Mouse (Mus musculus) layer of hippocampus, postnatal 10 days (tissue): ENCODE results near the gene Cyyr1. TPM values are rescaled to one million over a fixed set of nuclear protein-coding genes. Genes with fewer than 3 reads are reported as not detected.
"Not testable (repeated sequence)": the region's sequence is repeated elsewhere in the genome, so short reads cannot be mapped to it uniquely, and the experiment has no call there.

Experiments used
- DNase-seq, 2 experiments: peaks; one replicate each; pipeline ENCODE4 v3.0.0; 2021; ENCODE audit warnings: low spot score in 2 of 2
- long read RNA-seq: library from polyadenylated mRNA; stranded (forward); transcript quantifications from one replicate; pipeline ENCODE4 v2.0.0, GENCODE M21; 2023
- total RNA-seq, 2 experiments: library from RNA; stranded (reverse); gene quantifications; 2 replicates each; pipeline ENCODE4 v1.2.3; 2021

Gene Cyyr1
- total RNA-seq, result 1 to 10 TPM; 4.7 to 5.0 TPM
- long read RNA-seq, result 0 reads

- not testable (repeated sequence) for DNase-seq
Observed at GRCm38 (mm10) chr16:85553297-85553696, at the start of gene Cyyr1. Gene Cyyr1, minus strand, starts transcription at chr16:85553397.

- DNase-seq, result peak in 1 of 2 experiments; percentile 12
Observed at GRCm38 (mm10) chr16:85588844-85589243, 35.6 kb upstream of the Cyyr1 start.

GRCm38 (mm10) chr16:85587573-85588226 is 34.5 kb upstream of the Cyyr1 start:
- no peak for DNase-seq

- DNase-seq, result no peak
Observed at GRCm38 (mm10) chr16:85566474-85566873, 13.3 kb upstream of the Cyyr1 start.

- DNase-seq, result no peak
Observed at GRCm38 (mm10) chr16:85553838-85554237, 641 bp upstream of the Cyyr1 start.

GRCm38 (mm10) chr16:85551976-85552375 is 1.2 kb downstream of the Cyyr1 start:
- DNase-seq, result not testable (repeated sequence)

GRCm38 (mm10) chr16:85549971-85550567 is 3.1 kb downstream of the Cyyr1 start:
- no peak for DNase-seq

GRCm38 (mm10) chr16:85546519-85546918 is 6.7 kb downstream of the Cyyr1 start:
- no peak for DNase-seq

- no peak for DNase-seq
Observed at GRCm38 (mm10) chr16:85541676-85542273, 11.4 kb downstream of the Cyyr1 start.

- DNase-seq, result no peak
Observed at GRCm38 (mm10) chr16:85541023-85541422, 12.2 kb downstream of the Cyyr1 start.

- no peak for DNase-seq
Observed at GRCm38 (mm10) chr16:85538367-85538766, 14.8 kb downstream of the Cyyr1 start.

- DNase-seq, result no peak
Observed at GRCm38 (mm10) chr16:85536075-85536474, 17.1 kb downstream of the Cyyr1 start.

- peak in 1 of 2 experiments; percentile 20 for DNase-seq
Observed at GRCm38 (mm10) chr16:85527743-85528620, 25.2 kb downstream of the Cyyr1 start.

- DNase-seq, result no peak
Observed at GRCm38 (mm10) chr16:85524589-85524988, 28.6 kb downstream of the Cyyr1 start.

GRCm38 (mm10) chr16:85507264-85507663 is 45.9 kb downstream of the Cyyr1 start:
- no peak for DNase-seq

- DNase-seq, result no peak
Observed at GRCm38 (mm10) chr16:85505108-85505507, 48.1 kb downstream of the Cyyr1 start.

GRCm38 (mm10) chr16:85503416-85503815 is 49.8 kb downstream of the Cyyr1 start:
- DNase-seq, result no peak

- no peak for DNase-seq
Observed at GRCm38 (mm10) chr16:85495837-85496236, 57.4 kb downstream of the Cyyr1 start.

- peak; percentile 14 to 17 for DNase-seq
Observed at GRCm38 (mm10) chr16:85488105-85488607, 65.0 kb downstream of the Cyyr1 start.

- DNase-seq, result no peak
Observed at GRCm38 (mm10) chr16:85487266-85487665, 65.9 kb downstream of the Cyyr1 start.

GRCm38 (mm10) chr16:85484557-85484956 is 68.6 kb downstream of the Cyyr1 start:
- no peak for DNase-seq
